Mouse (Mus musculus) stomach, postnatal 0 days (tissue): ENCODE data around the gene Mpc2.

ENCODE experiments used
- CTCF ChIP-seq: IDR thresholded peaks from 2 replicates; pipeline ENCODE4 v1.5.1; 2016; ENCODE audit warnings: antibody characterized with exemption, low read depth, mild to moderate bottlenecking, moderate library complexity
- EP300 ChIP-seq: optimal IDR thresholded peaks from 2 replicates; pipeline ENCODE3; 2016; ENCODE audit warnings: antibody characterized with exemption

DNA sequence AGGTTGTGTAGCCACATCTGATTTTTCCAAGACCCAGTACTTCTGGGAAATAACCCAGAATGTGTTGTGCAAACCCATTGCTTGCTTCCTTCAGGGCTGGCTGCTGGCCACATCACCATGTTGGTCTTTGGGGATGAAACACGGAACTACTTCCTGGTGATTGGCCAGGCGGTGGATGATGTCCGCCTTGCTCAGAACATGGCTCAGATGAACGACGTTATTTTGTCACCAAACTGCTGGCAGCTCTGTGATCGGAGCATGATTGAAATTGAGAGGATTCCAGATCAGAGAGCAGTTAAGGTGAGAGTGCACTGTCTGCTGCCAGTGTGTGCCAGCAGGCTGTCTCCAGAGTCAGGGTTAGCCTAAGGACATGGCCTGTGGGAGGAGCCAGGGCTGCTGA is 49.7 kb downstream of the Mpc2 start:
- TF ChIP-seq CTCF (no peak), EP300 (no peak)
